Mouse (Mus musculus) limb, embryonic 15.5 days (tissue): Measurements from ENCODE around the gene Btbd35f22. TPM values are rescaled to one million over a fixed set of nuclear protein-coding genes. Genes with fewer than 3 reads are reported as not detected.
"Not testable (repeated sequence)": the region's sequence is repeated elsewhere in the genome, so short reads cannot be mapped to it uniquely, and the experiment has no call there.

Experiments
- ATAC-seq: fragments of 200-750 bp; cut with Nextera tagmentation; 2 replicates; pipeline ENCODE4 v1.8.0; 2017; ENCODE audit warnings: low read depth, moderate TSS enrichment; ENCODE audit not compliant: insufficient number of reproducible peaks, low FRiP score, low TSS enrichment
- H3K27ac ChIP-seq: fragments of 300-500 bp; sonication (generic); 2 replicates; pipeline ENCODE4 v1.5.1; 2015; ENCODE audit warnings: moderate library complexity, mild to moderate bottlenecking, inconsistent platforms
- H3K27me3 ChIP-seq: fragments of 300-500 bp; sonication (generic); 2 replicates; pipeline ENCODE4 v1.6.1; 2015; ENCODE audit warnings: inconsistent platforms
- H3K36me3 ChIP-seq: fragments of 300-500 bp; sonication (generic); 2 replicates; pipeline ENCODE4 v1.6.1; 2015; ENCODE audit warnings: inconsistent platforms
- H3K4me1 ChIP-seq: fragments of 300-500 bp; sonication (generic); 2 replicates; pipeline ENCODE4 v1.6.1; 2015; ENCODE audit warnings: inconsistent platforms
- H3K4me2 ChIP-seq: fragments of 300-500 bp; sonication (generic); 2 replicates; pipeline ENCODE4 v1.6.1; 2015; ENCODE audit warnings: mild to moderate bottlenecking, inconsistent platforms
- H3K4me3 ChIP-seq: fragments of 300-500 bp; sonication (generic); 2 replicates; pipeline ENCODE4 v1.5.1; 2015; ENCODE audit warnings: mild to moderate bottlenecking, inconsistent platforms
- H3K9ac ChIP-seq: fragments of 300-500 bp; sonication (generic); 2 replicates; pipeline ENCODE4 v1.6.1; 2015; ENCODE audit warnings: inconsistent platforms
- H3K9me3 ChIP-seq: fragments of 300-500 bp; sonication (generic); 2 replicates; pipeline ENCODE4 v1.6.1; 2016; ENCODE audit warnings: inconsistent platforms
- WGBS: fragments of 180-500 bp; shearing (Covaris S2); methylation state at CpG from one replicate; pipeline ENCODE4 v1.1.7; 2015; 5-methylcytosine and 5-hydroxymethylcytosine counted together
- polyA plus RNA-seq: library from polyadenylated mRNA; unstranded; fragments of >200 nt; fragmentation: Nextera tagmentation; extraction: Ambion mirVana; gene quantifications from 2 replicates; pipeline ENCODE4 v1.2.1, GENCODE M21; 2015

The Btbd35f22 gene
- not detected in 2 replicates for polyA plus RNA-seq

DNA sequence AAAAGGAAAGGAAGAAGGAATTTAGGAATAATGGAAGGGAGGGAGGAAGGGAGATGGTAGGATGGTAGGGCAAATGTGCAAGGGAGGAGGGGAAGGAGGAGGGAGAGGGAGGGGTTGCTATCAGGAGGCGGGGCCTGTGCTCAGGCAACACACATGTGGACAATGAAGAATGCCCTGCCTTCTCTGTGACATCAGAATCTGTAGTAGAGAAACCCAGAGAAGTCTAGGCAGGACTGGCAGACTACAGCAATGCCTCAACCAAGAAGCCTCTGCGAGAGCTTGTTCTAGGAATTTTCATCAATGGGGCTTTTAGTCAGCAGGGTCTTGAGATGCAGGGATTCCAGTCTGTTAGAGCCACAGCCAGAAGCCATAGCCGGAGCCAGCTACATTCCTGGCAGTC lies at the start of gene Btbd35f22:
TSS of gene Btbd35f22 (plus strand) at position 301 of the 400 bp plus-strand sequence.
- no CpG with 5 or more reads among the region's 3 CpGs for WGBS
- not testable (repeated sequence) for H3K4me1 ChIP-seq, H3K27ac ChIP-seq, H3K9me3 ChIP-seq, H3K27me3 ChIP-seq, H3K4me3 ChIP-seq, H3K36me3 ChIP-seq, H3K4me2 ChIP-seq, ATAC-seq, H3K9ac ChIP-seq

Other genes starting within 250 kb of the Btbd35f22 start
- gene Gm21637, start 85.8 kb upstream of the Btbd35f22 start, polyA plus RNA-seq: not detected in 2 replicates
- not detected in 2 replicates for gene Btbd35f2, start 230.6 kb downstream of the Btbd35f22 start, polyA plus RNA-seq